Mouse (Mus musculus) kidney, embryonic 15.5 days (tissue): Measurements from ENCODE around the gene Abhd16b. TPM values are rescaled to one million over a fixed set of nuclear protein-coding genes. Genes with fewer than 3 reads are reported as not detected.

Experiments
- polyA plus RNA-seq: library from polyadenylated mRNA; unstranded; fragments of >200 nt; fragmentation: Nextera tagmentation; extraction: Ambion mirVana; gene quantifications from 2 replicates; pipeline ENCODE4 v1.2.1, GENCODE M21; 2015

Abhd16b gene
- polyA plus RNA-seq, 1 experiment from 2014 or later: not detected

Other genes starting within 250 kb of the Abhd16b start
- 15.3 and 15.8 TPM in 2 replicates for gene Gmeb2, start 205.2 kb upstream of the Abhd16b start, polyA plus RNA-seq
- 5.1 and 17.3 TPM in 2 replicates for gene Stmn3, start 178.7 kb upstream of the Abhd16b start, polyA plus RNA-seq
- 41.8 and 44.7 TPM in 2 replicates for gene Rtel1, start 173.5 kb upstream of the Abhd16b start, polyA plus RNA-seq
- 41.7 and 43.7 TPM in 2 replicates for gene Zgpat, start 128.3 kb upstream of the Abhd16b start, polyA plus RNA-seq
- 69.4 and 71.8 TPM in 2 replicates for gene Arfrp1, start 127.8 kb upstream of the Abhd16b start, polyA plus RNA-seq
- 22.6 and 26.7 TPM in 2 replicates for gene Lime1, start 113.1 kb upstream of the Abhd16b start, polyA plus RNA-seq
- 25.5 and 28.0 TPM in 2 replicates for gene Zbtb46, start 33.8 kb upstream of the Abhd16b start, polyA plus RNA-seq
- gene Tpd52l2, start 3.9 kb downstream of the Abhd16b start, polyA plus RNA-seq: 162 and 169 TPM in 2 replicates
- gene Dnajc5, start 27.3 kb downstream of the Abhd16b start, polyA plus RNA-seq: 84.4 and 88.6 TPM in 2 replicates
- gene Uckl1, start 91.7 kb downstream of the Abhd16b start, polyA plus RNA-seq: 50.7 and 59.0 TPM in 2 replicates
- gene Prpf6, start 98.7 kb downstream of the Abhd16b start, polyA plus RNA-seq: 67.4 and 69.5 TPM in 2 replicates
- gene Zfp512b, start 99.6 kb downstream of the Abhd16b start, polyA plus RNA-seq: 43.1 and 51.6 TPM in 2 replicates
- 24.6 and 26.3 TPM in 2 replicates for gene Samd10, start 106.0 kb downstream of the Abhd16b start, polyA plus RNA-seq
- gene Gm29797, start 163.8 kb downstream of the Abhd16b start, polyA plus RNA-seq: 0.21 TPM in 1 of 2 replicates, not detected in the other
- gene Sox18, start 178.4 kb downstream of the Abhd16b start, polyA plus RNA-seq: 48.1 and 49.9 TPM in 2 replicates
- 25.6 and 25.9 TPM in 2 replicates for gene Tcea2, start 187.1 kb downstream of the Abhd16b start, polyA plus RNA-seq
- gene Rgs19, start 200.8 kb downstream of the Abhd16b start, polyA plus RNA-seq: 56.6 and 61.7 TPM in 2 replicates
- gene Lkaaear1, start 205.2 kb downstream of the Abhd16b start, polyA plus RNA-seq: 0.22 TPM in 1 of 2 replicates, not detected in the other
- 0.36 and 1.9 TPM in 2 replicates for gene Oprl1, start 221.8 kb downstream of the Abhd16b start, polyA plus RNA-seq